Mouse (Mus musculus) heart, postnatal 10 days (tissue): ENCODE data around the gene Elovl6. TPM values are rescaled to one million over a fixed set of nuclear protein-coding genes. Genes with fewer than 3 reads are reported as not detected.

ENCODE experiments used
- DNase-seq, 2 experiments: peaks; one replicate each; pipeline ENCODE4 v3.0.0; 2021
- intact Hi-C: fragments of 180-260 bp; cut with DNase I; formaldehyde crosslinking; loops from one replicate; pipeline ENCODE4 v1.15.1; 2025
- total RNA-seq, 2 experiments: library from RNA; stranded (reverse); gene quantifications; 2 replicates each; pipeline ENCODE4 v1.2.3; 2021

Gene Elovl6
- total RNA-seq, result 1 to 10 TPM; 3.3 to 8.1 TPM

- peak; percentile 56 to 59 for DNase-seq
- intact Hi-C loops, result loop anchor here (5.0 to 10.0 kb wide), 4 partner anchors 105 to 302 kb away; partner anchors contain the start of genes Cfi and Gar1
Measured at GRCm38 (mm10) chr3:129532180-129532864, at the start of gene Elovl6. Gene Elovl6 (plus strand): TSS chr3:129532355.

- DNase-seq, result no peak
- intact Hi-C loops, result no loop called here
Measured at GRCm38 (mm10) chr3:129488774-129489173, 43.4 kb upstream of the Elovl6 start.

GRCm38 (mm10) chr3:129494123-129494522, 38.0 kb upstream of the Elovl6 start:
- intact Hi-C loops, result no loop called here
- DNase-seq, result peak in 1 of 2 experiments; percentile 4

- intact Hi-C loops, result no loop called here
- no peak for DNase-seq
Measured at GRCm38 (mm10) chr3:129494731-129495130, 37.4 kb upstream of the Elovl6 start.

GRCm38 (mm10) chr3:129503781-129504180, 28.4 kb upstream of the Elovl6 start:
- DNase-seq, result no peak
- intact Hi-C loops, result no loop called here

- no peak for DNase-seq
- intact Hi-C loops, result no loop called here
Measured at GRCm38 (mm10) chr3:129504928-129505327, 27.2 kb upstream of the Elovl6 start.

- intact Hi-C loops, result no loop called here
- no peak for DNase-seq
Measured at GRCm38 (mm10) chr3:129507736-129508135, 24.4 kb upstream of the Elovl6 start.

- intact Hi-C loops, result no loop called here
- no peak for DNase-seq
Measured at GRCm38 (mm10) chr3:129508571-129508970, 23.6 kb upstream of the Elovl6 start.

GRCm38 (mm10) chr3:129509725-129510124, 22.4 kb upstream of the Elovl6 start:
- intact Hi-C loops, result no loop called here

GRCm38 (mm10) chr3:129515863-129516436, 16.2 kb upstream of the Elovl6 start:
- intact Hi-C loops, result no loop called here
- no peak for DNase-seq

More at GRCm38 (mm10) chr3:129509725-129510124, 22.4 kb upstream of the Elovl6 start:
- no peak for DNase-seq

- intact Hi-C loops, result no loop called here
- peak in 1 of 2 experiments; percentile 5 for DNase-seq
Measured at GRCm38 (mm10) chr3:129520499-129520898, 11.7 kb upstream of the Elovl6 start.

GRCm38 (mm10) chr3:129523456-129524143, 8.6 kb upstream of the Elovl6 start:
- intact Hi-C loops, result no loop called here
- no peak for DNase-seq

- intact Hi-C loops, result no loop called here
- DNase-seq, result no peak
Measured at GRCm38 (mm10) chr3:129527046-129527445, 5.1 kb upstream of the Elovl6 start.

GRCm38 (mm10) chr3:129529311-129529710, 2.8 kb upstream of the Elovl6 start:
- no peak for DNase-seq
- intact Hi-C loops, result no loop called here

- intact Hi-C loops, result loop anchor here (5.0 to 10.0 kb wide), 4 partner anchors 107 to 304 kb away; partner anchors contain the start of genes Cfi and Gar1
- no peak for DNase-seq
Measured at GRCm38 (mm10) chr3:129530461-129530860, 1.7 kb upstream of the Elovl6 start.

GRCm38 (mm10) chr3:129532865-129533742, 949 bp downstream of the Elovl6 start:
- intact Hi-C loops, result loop anchor here (5.0 to 10.0 kb wide), 4 partner anchors 104 to 302 kb away; partner anchors contain the start of genes Cfi and Gar1

GRCm38 (mm10) chr3:129533743-129534530, 1.8 kb downstream of the Elovl6 start:
- intact Hi-C loops, result loop anchor here (5.0 to 10.0 kb wide), 4 partner anchors 103 to 301 kb away; partner anchors contain the start of genes Cfi and Gar1
- peak; percentile 70 to 78 for DNase-seq

More at GRCm38 (mm10) chr3:129532865-129533742, 949 bp downstream of the Elovl6 start:
- peak; percentile 42 to 55 for DNase-seq

GRCm38 (mm10) chr3:129535444-129535843, 3.3 kb downstream of the Elovl6 start:
- intact Hi-C loops, result loop anchor here (10.0 kb wide), 1 partner anchor 299 kb away; the partner anchor contains the start of genes Cfi and Gar1
- no peak for DNase-seq

GRCm38 (mm10) chr3:129536109-129536508, 4.0 kb downstream of the Elovl6 start:
- peak; percentile 87 to 89 for DNase-seq
- intact Hi-C loops, result loop anchor here (10.0 kb wide), 1 partner anchor 299 kb away; the partner anchor contains the start of genes Cfi and Gar1
